Mouse (Mus musculus) kidney, adult 18-20 months (tissue): ENCODE results near the gene Rap2b.
A peak's percentile ranks its signal among the peaks of the same experiment; 100 is the strongest.

Experiments used
- DNase-seq: peaks from one replicate; pipeline ENCODE4 v3.0.0; 2021

Rap2b gene

DNA sequence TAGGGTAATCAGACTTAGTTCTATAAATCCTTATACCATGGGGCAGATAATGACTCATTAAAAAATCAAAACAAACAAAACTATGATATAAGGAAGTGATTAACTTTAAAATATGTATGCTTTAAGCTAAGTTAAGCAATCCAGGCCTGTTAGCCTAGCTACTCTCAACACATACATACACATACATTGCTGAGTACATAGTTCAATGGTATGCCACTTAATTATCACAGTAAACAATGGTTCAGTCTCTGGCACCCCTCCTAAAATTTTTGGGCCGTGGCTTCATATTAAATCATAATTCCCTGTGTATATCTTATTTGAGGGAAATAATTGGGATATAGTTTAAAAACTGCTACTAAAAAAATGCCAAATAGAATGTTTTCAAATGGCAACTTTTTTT lies at the start of gene Rap2b:
Gene Rap2b (plus strand): TSS at position 301 of the 400 bp plus-strand sequence.
- no peak for DNase-seq

DNA sequence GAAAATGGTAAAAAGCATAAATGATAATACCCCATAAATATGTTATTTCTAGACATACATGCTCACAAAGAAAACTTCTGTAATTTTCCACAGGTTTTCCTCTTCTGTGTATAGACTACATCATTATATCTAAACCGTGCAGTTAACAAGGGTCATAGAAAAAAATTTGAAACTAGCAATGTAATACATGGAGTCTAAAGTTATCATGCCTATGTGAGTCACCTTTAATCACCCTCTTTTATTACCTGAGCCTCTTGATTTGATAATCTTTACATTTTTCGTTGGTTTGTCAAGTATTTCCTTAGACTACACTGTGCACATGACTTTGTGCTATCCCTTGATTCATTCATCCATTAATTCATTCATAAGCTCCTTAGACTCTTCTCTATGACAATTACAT lies 46.4 kb upstream of the Rap2b start:
- DNase-seq: no peak

DNA sequence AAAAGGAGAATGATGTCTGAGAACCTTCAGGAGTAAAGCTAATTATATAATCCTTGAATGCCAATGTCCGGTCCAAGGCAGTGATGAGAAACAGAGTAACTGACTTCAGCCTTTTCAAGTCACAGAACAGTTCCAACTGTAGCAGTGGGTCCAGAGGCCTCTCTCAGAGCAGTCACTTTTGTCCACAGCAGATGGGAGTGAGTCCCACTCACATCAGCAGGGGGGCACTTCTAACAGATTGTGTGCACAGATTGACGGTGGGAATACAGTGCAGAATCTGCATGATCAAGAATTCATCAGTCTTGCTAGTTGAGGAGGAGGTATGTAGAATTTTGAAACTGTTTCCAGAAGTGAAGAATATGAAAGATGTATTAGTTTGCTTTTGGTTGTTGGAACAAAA lies 41.4 kb upstream of the Rap2b start:
- no peak for DNase-seq

DNA sequence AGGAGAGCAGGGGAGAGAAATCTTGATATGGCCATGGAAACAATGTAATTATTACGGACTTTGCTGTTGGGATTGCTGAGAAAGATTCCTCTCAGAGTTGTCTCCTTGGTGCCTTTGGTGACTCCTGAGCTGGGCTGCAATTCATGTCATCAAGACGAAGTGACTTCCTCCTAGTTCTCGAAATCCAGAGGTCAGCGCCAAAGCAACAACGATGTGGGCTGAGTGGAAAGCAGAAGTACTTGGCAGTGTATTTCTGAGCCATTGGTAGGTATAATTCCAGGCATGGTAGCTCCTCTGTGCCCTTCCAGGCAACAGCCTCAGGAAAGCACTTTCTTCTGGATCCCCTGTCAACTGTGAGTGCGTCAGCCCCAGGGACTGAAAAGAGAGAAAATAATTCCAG lies 39.8 kb upstream of the Rap2b start:
- DNase-seq: no peak

DNA sequence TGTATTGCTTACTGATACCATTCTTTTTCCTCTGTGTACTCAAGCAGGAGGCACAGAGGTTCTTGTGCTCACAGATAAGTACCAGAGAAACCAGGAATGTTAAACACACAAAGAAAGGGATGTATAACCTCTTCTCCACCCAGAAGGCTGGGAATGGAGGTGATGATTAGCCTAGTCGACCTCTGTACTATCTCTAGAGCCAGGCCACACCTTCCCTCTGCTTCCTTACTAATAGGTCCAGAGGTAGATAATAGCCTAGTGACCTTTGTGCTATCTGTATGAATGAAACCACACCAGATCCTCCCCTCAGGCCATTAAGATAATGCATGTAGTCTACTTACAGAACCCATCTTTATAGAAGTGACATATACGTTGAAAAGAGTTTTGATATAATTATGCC lies 25.2 kb upstream of the Rap2b start:
- no peak for DNase-seq

DNA sequence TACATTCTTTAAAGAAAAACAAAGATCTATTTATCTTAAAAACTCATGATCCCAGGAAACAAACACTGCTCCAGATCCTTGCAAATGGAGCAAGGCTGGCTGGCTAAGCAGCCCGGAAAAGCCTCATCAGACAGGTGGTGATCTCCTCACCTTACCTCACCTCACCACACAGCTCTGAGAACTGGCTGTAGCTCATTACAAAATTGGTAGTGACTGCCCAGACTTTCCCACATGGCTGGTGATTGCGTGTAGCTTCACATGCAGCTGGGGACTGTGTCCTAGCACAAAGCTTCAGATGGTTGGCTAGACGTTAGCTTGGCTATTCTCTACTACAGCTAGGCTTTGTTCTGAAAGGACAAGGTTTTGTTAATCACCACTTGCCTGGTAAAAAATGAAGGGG lies 24.2 kb upstream of the Rap2b start:
- no peak for DNase-seq

DNA sequence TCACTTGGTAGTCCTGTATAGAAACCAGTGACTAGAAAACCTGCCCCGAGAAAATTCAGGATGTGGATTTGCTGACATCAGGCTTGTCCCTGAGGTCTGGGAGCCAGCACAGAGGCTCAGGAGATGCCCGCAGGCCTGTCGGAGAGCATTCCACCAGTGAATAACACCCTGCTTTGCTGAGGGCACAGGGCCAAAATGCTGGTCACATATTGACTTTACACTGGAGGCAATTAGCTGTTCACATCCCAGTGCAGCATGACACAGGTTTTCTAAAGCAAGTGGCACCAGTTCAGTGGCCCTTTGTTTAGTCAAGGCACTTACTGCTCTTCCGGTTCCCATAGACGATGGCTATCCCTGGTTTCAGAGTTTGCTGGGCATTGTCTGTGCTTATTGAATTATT lies 21.1 kb upstream of the Rap2b start:
- peak; percentile 58 for DNase-seq

DNA sequence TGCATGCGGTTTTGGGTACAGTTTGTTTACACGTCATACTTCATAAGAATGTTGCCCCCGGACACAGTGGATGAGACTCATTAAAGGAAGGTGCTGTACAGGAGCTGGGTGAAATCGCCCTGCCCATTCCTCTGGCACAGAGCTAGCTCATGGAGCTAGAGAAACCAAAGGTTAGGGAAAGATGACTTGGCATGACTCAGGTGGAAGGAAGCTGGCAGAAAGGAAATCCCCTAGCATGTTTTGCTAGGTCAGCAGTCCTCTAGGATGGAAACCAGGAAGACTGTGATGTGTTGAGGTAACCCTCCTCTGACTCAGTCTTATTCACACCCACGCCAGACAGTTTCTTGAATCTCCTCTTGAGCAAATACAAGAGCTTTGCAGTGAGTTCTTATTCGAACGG lies 17.4 kb upstream of the Rap2b start:
- no peak for DNase-seq

DNA sequence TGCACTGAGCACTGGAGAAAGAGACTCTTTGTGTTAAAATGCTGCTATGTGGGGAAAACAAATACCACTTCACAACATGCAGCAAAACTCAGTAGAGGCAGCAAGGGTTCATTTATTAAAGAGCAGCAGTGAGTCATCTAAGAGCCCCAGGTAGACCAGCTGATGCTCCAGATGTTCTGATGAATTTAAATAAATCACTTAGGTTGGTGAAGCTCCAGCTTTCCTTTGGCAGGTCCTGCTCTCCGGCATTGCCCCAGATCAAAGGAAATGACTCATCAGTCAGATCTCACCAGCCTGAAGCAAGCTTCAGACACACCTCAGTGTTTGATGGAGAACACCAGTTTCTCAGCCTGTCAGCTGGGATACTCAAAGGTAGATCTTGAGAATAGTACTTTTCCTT lies 15.8 kb upstream of the Rap2b start:
- no peak for DNase-seq

DNA sequence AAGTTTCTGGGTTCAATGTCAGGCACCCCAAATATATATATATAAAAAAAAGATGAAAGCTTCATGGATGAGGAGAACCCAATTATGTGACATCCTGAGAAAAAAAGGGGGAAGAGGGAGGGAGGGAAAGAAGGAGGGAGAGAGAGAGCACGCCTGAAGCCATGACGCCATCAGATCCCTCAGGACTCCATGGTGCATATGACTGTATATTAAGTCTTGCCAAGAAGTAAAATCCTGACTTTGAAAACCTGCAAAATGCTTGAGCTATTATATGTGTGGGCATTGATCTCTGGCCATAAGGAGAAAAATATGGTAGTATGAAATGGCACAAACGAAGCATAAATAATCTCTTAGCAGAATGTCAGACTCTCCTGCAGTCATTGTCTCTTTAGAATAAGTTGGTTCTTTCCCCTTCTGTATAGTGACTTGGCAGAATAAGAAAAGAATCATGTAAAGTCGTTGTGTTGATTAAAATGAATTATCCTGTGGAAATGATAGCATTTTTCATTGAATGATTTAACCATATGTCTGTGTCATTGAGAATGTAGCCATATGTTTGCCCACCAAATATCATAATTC lies 13.3 kb upstream of the Rap2b start:
- DNase-seq: no peak

DNA sequence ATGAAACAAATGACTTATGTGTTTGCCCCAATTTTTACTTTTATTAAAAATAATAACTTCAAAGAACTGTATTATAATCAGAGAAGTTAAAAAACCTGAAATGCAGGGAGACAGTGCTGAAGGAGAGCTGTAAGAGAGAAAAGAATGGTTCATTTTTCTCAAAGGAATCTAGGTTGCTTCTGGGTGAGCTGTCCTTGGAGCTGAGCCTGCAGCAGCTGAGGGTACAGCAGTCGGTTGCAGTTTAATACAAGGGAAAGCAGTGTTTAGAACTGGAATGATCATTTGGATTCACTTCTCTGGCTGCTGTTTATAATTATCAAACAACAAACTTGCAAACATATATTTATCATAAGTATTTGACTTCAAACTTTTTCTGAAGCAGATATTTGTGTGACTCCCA lies 12.0 kb upstream of the Rap2b start:
- DNase-seq: no peak

DNA sequence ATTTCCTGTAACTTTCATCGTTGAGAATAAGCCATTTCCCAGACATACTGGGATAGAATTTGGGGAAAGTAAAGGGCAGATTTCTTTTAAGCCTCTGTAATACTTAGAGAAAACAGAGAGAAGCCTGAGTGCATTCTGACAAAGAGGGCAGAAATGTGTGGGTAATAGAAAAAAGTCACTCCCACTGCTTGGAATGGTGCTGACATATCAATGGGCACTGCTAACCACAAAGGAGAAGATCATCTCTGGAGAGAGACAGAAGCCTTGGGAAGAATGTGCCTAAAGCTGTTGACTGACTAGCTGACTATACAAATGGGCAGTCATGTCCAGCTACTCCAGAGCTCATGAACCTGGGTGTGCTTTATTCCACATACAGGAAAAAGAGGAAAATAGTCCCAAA lies 6.0 kb upstream of the Rap2b start:
- DNase-seq: no peak

DNA sequence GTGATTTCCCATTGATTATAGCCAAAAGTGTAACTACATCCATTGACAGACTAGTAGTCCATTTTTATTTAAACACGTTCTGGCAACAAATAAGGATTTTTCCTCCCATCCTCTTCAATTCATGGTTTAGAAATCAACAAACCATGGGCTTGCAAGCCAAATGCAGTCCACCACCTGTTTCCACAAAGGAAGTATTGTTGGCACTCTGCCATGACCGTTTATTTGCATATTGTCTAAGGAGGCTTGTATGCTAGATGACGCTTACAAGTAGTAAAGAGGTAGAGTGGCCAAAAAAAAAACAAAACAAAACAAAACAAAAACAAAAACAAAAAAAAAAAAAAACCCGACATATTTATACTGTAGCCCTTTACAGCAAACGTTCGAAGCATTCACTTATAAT lies 3.3 kb upstream of the Rap2b start:
- no peak for DNase-seq

DNA sequence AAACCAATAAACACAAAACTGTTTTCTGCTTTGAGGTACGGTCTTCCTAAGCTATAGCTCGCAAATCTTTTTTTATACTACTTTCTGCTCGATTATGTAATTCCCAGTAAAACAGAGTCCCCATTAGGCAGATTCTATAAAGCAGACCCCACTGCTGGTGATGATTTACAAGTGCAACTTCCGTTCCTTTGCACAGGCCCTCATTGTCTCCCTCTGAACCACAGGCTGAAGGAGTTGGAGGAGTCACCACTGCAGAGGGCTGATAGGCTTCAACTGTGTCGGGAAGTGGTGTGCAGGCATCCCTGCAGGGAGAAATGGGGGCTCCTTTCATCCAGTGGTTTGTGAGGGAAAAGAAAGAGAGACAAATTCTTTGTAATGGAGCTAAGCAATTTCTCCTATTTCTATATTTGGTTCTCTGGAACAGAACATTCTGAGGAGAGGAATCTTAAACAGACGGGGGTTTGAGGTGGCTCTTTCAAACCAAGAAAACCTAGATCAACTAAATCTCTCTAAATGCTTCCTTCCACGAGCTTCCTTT lies 2.6 kb upstream of the Rap2b start:
- DNase-seq: no peak

DNA sequence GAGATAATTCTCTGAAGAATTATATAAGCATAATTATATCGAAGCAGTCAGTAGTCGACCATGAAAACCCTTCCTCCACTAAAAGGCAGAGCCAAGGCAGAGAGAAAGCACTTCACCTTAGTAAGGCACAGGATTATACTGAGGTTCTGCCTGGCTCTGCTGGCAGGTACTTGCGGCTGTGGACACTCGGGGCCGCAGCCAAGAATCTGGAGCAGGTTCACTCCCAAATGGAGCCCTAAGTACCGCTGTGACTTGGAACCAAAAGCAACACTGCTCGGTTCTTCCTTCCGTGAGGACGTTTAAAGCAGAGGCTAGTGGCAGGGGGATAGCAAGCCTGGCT lies 1.4 kb downstream of the Rap2b start:
- DNase-seq: no peak

DNA sequence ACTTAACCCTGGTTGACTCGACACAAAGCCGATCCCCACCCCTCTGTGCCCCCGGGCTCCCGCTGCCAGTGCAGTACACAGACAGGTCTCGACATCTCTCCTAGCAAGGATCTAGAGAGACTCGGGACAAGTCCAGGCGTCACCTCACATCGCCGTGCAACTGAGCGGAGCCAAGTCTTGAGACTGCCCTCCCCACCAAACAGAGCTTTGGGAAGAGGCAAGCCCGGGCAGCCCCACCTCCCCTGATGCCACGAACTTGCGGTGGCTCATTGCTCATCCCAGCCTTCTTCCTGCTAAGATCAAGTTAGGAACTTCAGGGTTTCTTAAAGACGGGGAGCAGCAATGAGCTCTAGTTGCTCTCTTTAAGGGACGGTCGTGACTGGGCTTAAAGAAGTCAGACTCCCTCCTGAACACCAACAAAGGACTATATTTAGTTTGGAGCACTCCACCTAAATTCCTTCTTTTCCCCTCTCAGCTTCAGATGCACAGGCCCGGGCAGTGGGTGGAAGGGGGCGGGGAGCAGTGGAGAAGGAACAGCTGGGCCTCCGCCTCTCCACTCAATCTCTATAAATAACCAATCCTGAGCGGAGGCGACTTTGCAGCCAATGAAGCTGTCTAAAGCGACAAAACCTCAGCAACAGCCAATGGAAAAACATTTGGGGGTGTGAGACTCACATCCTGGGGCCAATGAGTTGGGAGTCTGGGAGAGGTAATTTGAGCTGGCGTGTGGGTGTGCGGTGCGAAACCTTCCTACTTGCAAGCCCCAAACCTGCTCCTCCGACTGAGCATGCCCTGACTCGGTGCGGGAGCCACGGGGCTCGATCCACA lies 1.9 kb downstream of the Rap2b start:
- peak; percentile 81 for DNase-seq

DNA sequence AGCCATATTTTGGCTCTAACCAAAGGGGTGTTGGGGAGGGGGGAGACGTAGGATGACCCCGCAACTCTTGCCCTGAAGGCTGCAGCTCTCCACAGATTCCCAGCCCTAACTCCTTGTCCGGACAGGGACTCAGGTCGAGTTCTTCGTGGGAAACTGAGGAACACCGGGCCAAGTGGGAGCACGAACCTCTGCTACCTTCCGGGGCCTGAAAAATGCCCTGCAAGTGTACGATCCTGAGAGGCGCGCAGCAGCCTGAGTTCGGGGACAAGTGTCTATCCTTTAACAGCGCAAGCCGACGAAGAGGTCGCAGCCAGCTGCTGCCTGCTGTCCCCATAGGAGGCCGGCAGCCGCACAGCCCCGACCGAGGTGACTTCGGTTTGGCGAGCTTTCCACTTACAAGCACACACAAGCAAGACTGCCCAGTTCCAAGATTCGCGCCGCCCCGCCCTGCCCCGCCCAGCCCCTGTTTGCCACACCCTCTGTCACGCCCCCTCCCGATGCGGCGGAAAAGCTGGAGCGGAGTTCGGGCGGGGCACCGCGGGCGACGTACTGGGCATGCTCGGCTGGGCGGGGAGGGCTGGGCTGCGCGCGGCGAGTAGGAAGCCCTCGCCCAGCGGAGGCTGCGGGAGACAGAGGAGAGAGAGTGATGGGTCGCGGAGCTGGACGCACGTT lies 2.7 kb downstream of the Rap2b start:
- DNase-seq: peak; percentile 90

DNA sequence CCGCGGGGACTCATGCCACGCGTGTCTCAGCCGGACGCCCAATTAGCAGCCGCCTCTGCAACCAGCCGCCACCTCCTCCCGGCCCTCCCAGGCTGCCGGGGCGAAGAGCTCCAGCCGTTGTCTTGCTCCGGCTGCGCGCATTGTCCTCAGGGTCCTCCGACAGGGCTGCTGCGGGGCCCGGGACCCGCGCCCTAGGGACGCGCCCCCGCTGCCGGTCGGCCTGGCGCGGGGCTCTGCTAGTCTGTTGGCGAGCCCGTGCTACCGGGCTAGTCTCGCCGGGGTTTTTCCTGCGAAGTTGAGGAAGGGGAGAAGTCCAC lies 3.2 kb downstream of the Rap2b start:
- no peak for DNase-seq

DNA sequence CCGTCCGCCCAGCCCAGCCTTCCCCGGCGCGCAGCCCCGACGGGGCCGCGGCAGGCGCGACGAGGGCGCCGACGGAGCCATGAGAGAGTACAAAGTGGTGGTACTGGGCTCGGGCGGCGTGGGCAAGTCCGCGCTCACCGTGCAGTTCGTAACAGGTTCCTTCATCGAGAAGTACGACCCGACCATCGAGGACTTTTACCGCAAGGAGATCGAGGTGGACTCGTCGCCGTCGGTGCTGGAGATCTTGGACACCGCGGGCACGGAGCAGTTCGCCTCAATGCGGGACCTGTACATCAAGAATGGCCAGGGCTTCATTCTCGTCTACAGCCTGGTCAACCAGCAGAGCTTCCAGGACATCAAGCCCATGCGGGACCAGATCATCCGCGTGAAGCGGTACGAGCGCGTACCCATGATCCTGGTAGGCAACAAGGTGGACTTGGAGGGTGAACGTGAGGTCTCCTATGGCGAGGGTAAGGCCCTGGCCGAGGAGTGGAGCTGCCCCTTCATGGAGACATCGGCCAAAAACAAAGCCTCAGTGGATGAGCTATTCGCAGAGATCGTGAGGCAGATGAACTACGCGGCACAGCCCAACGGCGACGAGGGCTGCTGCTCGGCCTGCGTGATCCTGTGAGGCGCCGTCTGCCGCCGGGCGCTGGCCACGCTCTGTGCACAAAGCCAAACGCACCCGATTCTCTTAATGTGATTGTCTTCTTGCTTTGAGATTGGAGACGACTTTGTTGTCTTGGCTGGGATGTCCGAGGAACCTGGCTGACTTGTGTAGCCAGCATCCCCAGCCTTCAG lies 3.7 kb downstream of the Rap2b start:
- peak; percentile 46 for DNase-seq

DNA sequence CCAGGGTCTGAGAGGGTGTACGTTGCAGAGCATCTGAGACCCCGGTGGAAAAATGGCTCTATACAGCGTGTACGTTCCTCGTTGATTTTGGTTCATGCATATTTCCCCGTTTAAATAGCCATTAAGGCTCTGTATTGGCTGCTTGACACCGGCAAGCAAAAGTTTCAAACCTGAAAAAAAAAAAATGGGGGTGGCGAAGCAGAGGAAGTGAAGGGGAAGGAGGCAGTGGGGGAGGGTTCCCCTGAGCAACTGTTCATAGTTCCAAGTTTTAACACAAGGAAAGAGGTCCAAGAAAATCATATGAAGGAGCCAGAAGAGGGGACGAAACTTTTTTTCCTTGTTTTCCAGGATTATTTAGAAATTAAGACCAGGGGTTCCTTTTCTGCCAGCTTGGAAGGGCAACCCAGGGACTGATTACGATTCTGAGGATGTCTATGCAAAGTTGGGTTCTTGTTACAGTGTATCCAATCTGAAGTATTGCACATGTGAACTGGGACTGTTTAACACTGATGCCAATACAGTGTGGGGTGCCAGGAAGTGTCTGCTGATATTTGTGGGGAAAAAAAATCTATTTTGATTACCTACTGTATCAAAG lies 4.4 kb downstream of the Rap2b start, which contains the start of gene B430305J03Rik:
Gene B430305J03Rik (minus strand): TSS at position 173 of the 595 bp plus-strand sequence.
- no peak for DNase-seq

DNA sequence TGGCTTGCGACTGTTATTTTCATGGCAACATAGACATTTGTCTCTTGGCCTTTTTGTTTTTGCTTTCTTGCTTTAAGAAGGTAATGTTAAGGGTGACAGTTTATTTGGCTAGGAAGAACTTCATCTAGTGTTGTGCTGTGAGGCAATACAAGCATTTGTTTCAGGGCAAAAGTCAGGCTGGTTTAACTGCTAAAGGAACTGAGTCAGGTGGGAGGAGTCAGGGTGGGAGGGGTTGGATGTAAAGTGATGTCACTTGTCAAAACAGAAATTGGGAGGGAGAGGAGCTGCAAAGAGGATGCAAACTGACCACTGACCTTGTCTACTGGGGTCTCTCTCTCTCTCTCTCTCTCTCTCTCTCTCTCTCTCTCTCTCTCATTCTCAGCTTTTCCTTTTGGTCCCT lies 7.0 kb downstream of the Rap2b start:
- no peak for DNase-seq

DNA sequence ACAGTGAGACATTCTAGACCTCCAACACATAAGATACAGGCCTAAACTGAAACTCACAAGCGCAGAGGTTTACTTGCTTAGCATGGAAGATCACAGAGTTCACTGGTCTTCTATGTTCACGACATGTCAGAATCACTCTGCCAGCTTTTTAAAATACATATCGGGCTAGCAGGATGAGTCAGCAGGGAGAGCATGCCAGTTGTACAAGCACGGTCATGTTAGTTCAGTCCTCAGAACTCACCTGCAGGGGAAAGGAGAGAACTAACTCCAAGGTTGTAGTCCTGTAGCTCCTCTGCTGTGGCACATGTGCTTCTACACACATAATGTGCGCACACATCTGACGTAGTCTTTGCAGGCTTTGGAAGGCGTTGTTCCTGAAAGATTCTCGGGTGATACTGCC lies 14.6 kb downstream of the Rap2b start:
- DNase-seq: no peak

DNA sequence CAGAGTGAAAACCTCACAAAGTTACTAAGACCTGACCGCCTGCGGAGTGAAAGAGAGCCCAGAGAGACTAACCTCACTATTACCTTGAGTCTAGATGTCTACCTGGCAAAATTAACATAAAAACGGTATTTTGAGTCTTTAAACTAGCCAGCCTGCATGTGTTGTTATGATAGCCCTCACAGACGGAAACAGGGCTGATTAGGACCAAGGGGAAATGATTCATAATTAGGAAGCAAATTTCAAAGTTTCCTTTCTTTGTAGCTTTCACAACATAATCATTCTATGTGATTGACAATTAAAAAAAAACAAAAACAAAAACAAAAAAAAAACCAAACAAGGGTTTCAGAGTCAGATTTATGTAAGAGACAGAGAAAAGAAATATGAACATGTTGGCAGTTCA lies 24.9 kb downstream of the Rap2b start:
- no peak for DNase-seq
